Comparison of ENCODE assay signal across 7 mouse cellular contexts in the genomic region with DNA sequence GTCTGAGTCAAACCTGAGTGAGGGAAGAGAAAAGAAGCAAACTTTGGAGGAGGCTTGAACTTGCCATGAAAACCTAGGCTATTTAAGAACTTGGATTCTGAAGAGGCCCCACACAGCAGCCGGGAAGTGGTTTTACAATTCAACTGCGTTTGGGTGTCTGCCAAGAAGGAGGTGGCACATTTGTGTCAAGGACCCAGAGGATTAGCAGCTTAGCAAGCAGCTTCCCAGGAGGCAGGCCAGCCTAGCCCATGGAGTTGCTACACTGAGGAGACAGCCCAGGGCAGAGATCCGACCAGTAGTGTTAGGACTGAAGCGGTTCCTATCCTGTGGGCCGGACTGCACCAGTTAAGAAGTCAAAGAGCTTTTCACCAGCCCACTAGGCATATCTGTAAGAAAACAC.
A peak's percentile ranks its signal among the peaks of the same experiment; 100 is the strongest.
DNase-seq lines count a peak whose midpoint lies in the region; ATAC-seq and TF ChIP-seq lines count a peak whose summit lies in the region.

No protein-coding gene starts in this region.

- H3K4me1 ChIP-seq in heart, embryonic 13.5 days: peaks cover 46% of the 10 kb centered on the region
- H3K4me1 ChIP-seq in lung, adult 2 months (ENCODE audit: control insufficient read depth, insufficient read depth, low read length): no peaks in the 10 kb centered on the region

- WGBS in heart, embryonic 13.5 days: 28% methylated on average over 5 of the region's 5 CpGs
- 37% methylated on average over 5 of the region's 5 CpGs for WGBS in lung, adult 2 months

- H3K27me3 ChIP-seq in heart, embryonic 13.5 days (replicated peaks): no peaks in the 10 kb centered on the region

- no peaks in the 10 kb centered on the region for H3K36me3 ChIP-seq in heart, embryonic 13.5 days

- no peak for ATAC-seq in heart, embryonic 13.5 days (ENCODE audit: extremely low read depth, insufficient number of reproducible peaks, low FRiP score, low TSS enrichment)

- DNase-seq in left cerebral cortex, adult 18-20 months (ENCODE audit: low spot score in 2 of 2): peak; percentile 19 to 27
- DNase-seq in left cerebral cortex, adult 11 months (ENCODE audit: low spot score): no peak
- peak; percentile 84 for DNase-seq in brain, adult 2 months (ENCODE audit: low read depth, low spot score)
- DNase-seq in lung, adult 2 months: peak; percentile 30
- peak; percentile 57 for DNase-seq in telencephalon, adult 2 months (ENCODE audit: low read depth, low spot score)
- DNase-seq in cerebellum, adult 8-10 months: no peak

- H3K9me3 ChIP-seq in heart, embryonic 13.5 days: 0 out of 2 replicates have a peak, but pooled peaks cover 5% of the 10 kb centered on the region

- no peak for TF ChIP-seq POLR2A in lung, adult 2 months (IDR thresholded peaks at IDR 0.05; ENCODE audit: borderline replicate concordance, extremely low read depth, low read depth, low read length)

- H3K9ac ChIP-seq in heart, embryonic 13.5 days: 0 out of 2 replicates have a peak overlapping the region, but pooled peaks have one; percentile 5

- H3K27ac ChIP-seq in heart, embryonic 13.5 days (replicated peaks): peak overlapping the region; percentile 26

- H3K4me2 ChIP-seq in heart, embryonic 13.5 days: no peak overlapping the region

- no peak overlapping the region for H3K4me3 ChIP-seq in heart, embryonic 13.5 days
- no peak overlapping the region for H3K4me3 ChIP-seq in lung, adult 2 months (replicated peaks; ENCODE audit: extremely low read depth, low read depth, low read length)

- TF ChIP-seq CTCF in lung, adult 2 months (IDR thresholded peaks at IDR 0.05; ENCODE audit: insufficient read depth, low read length): no peak

Comparison
In these comparisons a context has a peak if more than half of its experiments do, and no peak if none do; other contexts are left out.
1. DNase-seq: peak in left cerebral cortex, adult 18-20 months (2 of 2), brain, adult 2 months (single experiment), lung, adult 2 months (single experiment) and telencephalon, adult 2 months (single experiment); none in left cerebral cortex, adult 11 months (single experiment) and cerebellum, adult 8-10 months (single experiment).